Mouse (Mus musculus): ENCODE results near the gene Ctnna2.

Gene Ctnna2

GRCm38 (mm10) chr6:77582568-77582967 is 396.9 kb downstream of the Ctnna2 start:
- no peak for DNase-seq (ENCODE audit: low spot score)

- DNase-seq (ENCODE audit: low spot score): no peak
These were observed 398.6 kb downstream of the Ctnna2 start for GRCm38 (mm10) chr6:77580926-77581325.

GRCm38 (mm10) chr6:77578612-77579011 is 400.9 kb downstream of the Ctnna2 start:
- no peak for DNase-seq (ENCODE audit: low spot score)

- DNase-seq (ENCODE audit: low spot score): no peak
These were observed 401.9 kb downstream of the Ctnna2 start for GRCm38 (mm10) chr6:77577585-77577984.

- DNase-seq (ENCODE audit: low spot score): no peak
These were observed 406.9 kb downstream of the Ctnna2 start for GRCm38 (mm10) chr6:77572614-77573013.

- no peak for DNase-seq (ENCODE audit: low spot score)
These were observed 409.6 kb downstream of the Ctnna2 start for GRCm38 (mm10) chr6:77569851-77570250.

GRCm38 (mm10) chr6:77556181-77556580 is 423.3 kb downstream of the Ctnna2 start:
- DNase-seq (ENCODE audit: low spot score): no peak

GRCm38 (mm10) chr6:77537055-77537807 is 442.3 kb downstream of the Ctnna2 start:
- no peak for DNase-seq (ENCODE audit: low spot score)

GRCm38 (mm10) chr6:77527636-77528035 is 451.9 kb downstream of the Ctnna2 start:
- DNase-seq (ENCODE audit: low spot score): no peak

- no peak for DNase-seq (ENCODE audit: low spot score)
These were observed 457.7 kb downstream of the Ctnna2 start for GRCm38 (mm10) chr6:77521836-77522235.

- DNase-seq (ENCODE audit: low spot score): no peak
These were observed 463.0 kb downstream of the Ctnna2 start for GRCm38 (mm10) chr6:77516515-77516914.

- no peak for DNase-seq (ENCODE audit: low spot score)
These were observed 467.7 kb downstream of the Ctnna2 start for GRCm38 (mm10) chr6:77511805-77512204.

- DNase-seq (ENCODE audit: low spot score): no peak
These were observed 487.8 kb downstream of the Ctnna2 start for GRCm38 (mm10) chr6:77491721-77492120.

- no peak for DNase-seq (ENCODE audit: low spot score)
These were observed 492.8 kb downstream of the Ctnna2 start for GRCm38 (mm10) chr6:77486658-77487057.

- no peak for DNase-seq (ENCODE audit: low spot score)
These were observed 497.4 kb downstream of the Ctnna2 start for GRCm38 (mm10) chr6:77482081-77482480.

- no peak for DNase-seq (ENCODE audit: low spot score)
These were observed 504.1 kb downstream of the Ctnna2 start for GRCm38 (mm10) chr6:77475354-77475753.

GRCm38 (mm10) chr6:77473256-77473655 is 506.2 kb downstream of the Ctnna2 start:
- DNase-seq (ENCODE audit: low spot score): no peak

- DNase-seq (ENCODE audit: low spot score): no peak
These were observed 511.4 kb downstream of the Ctnna2 start for GRCm38 (mm10) chr6:77468058-77468457.

GRCm38 (mm10) chr6:77462737-77463136 is 516.8 kb downstream of the Ctnna2 start:
- DNase-seq (ENCODE audit: low spot score): no peak

- no peak for DNase-seq (ENCODE audit: low spot score)
These were observed 521.6 kb downstream of the Ctnna2 start for GRCm38 (mm10) chr6:77457919-77458318.

GRCm38 (mm10) chr6:77446861-77447260 is 532.6 kb downstream of the Ctnna2 start:
- DNase-seq (ENCODE audit: low spot score): no peak

- DNase-seq (ENCODE audit: low spot score): no peak
These were observed 535.6 kb downstream of the Ctnna2 start for GRCm38 (mm10) chr6:77443906-77444305.

- no peak for DNase-seq (ENCODE audit: low spot score)
These were observed 538.4 kb downstream of the Ctnna2 start for GRCm38 (mm10) chr6:77441051-77441450.

GRCm38 (mm10) chr6:77430381-77430780 is 549.1 kb downstream of the Ctnna2 start:
- DNase-seq (ENCODE audit: low spot score): no peak
